Mouse (Mus musculus) brown adipose tissue, adult 24 weeks (tissue): ENCODE results near the gene Bdh1. TPM values are rescaled to one million over a fixed set of nuclear protein-coding genes. Genes with fewer than 3 reads are reported as not detected.
"Not testable (repeated sequence)": the region's sequence is repeated elsewhere in the genome, so short reads cannot be mapped to it uniquely, and the experiment has no call there.

Experiments
- H3K27ac ChIP-seq: fragments of 200-500 bp; replicated peaks from 2 replicates; pipeline ENCODE4 v1.5.1; 2012; ENCODE audit warnings: low read depth, mild to moderate bottlenecking, low read length
- H3K4me1 ChIP-seq: fragments of 200-500 bp; 2 replicates; pipeline ENCODE4 v1.6.1; 2012; ENCODE audit warnings: low read length, mixed read lengths; ENCODE audit not compliant: control insufficient read depth, insufficient read depth, insufficient read length
- H3K4me3 ChIP-seq: fragments of 200-500 bp; 2 replicates; pipeline ENCODE4 v1.5.1; 2012; ENCODE audit warnings: low read depth, mild to moderate bottlenecking, low read length, moderate library complexity; ENCODE audit not compliant: insufficient read depth
- polyA plus RNA-seq: library from polyadenylated mRNA; stranded (reverse); fragments of >200 nt; gene quantifications from 2 replicates; pipeline ENCODE4 v1.2.4, GENCODE M21; 2012; ENCODE audit not compliant: missing spikeins, insufficient read depth, insufficient read length

Gene Bdh1
- not detected in 2 replicates for polyA plus RNA-seq

- H3K27ac ChIP-seq, result no peak within 1 kb of the TSS
- no peaks in the 10 kb centered on the region for H3K4me1 ChIP-seq
- no peak within 1 kb of the TSS for H3K4me3 ChIP-seq
These were observed at the start of gene Bdh1 for GRCm38 (mm10) chr16:31422000-31422399. Bdh1 (plus strand) TSS chr16:31422280.

- not testable (repeated sequence) for H3K4me3 ChIP-seq, H3K27ac ChIP-seq, H3K4me1 ChIP-seq
These were observed 49.8 kb upstream of the Bdh1 start for GRCm38 (mm10) chr16:31372316-31372715.

GRCm38 (mm10) chr16:31375877-31376582 is 46.0 kb upstream of the Bdh1 start:
- H3K4me3 ChIP-seq, H3K4me1 ChIP-seq, H3K27ac ChIP-seq: not testable (repeated sequence)

GRCm38 (mm10) chr16:31388269-31388668 is 33.8 kb upstream of the Bdh1 start:
- H3K27ac ChIP-seq, H3K4me3 ChIP-seq, H3K4me1 ChIP-seq: not testable (repeated sequence)

- H3K4me3 ChIP-seq, result no peak overlapping the region
- no peak overlapping the region for H3K27ac ChIP-seq
These were observed 22.8 kb upstream of the Bdh1 start for GRCm38 (mm10) chr16:31399231-31399630.

GRCm38 (mm10) chr16:31400908-31401692 is 21.0 kb upstream of the Bdh1 start:
- no peaks in the 10 kb centered on the region for H3K4me1 ChIP-seq
- no peak overlapping the region for H3K27ac ChIP-seq
- H3K4me3 ChIP-seq, result no peak overlapping the region

More at GRCm38 (mm10) chr16:31399231-31399630, 22.8 kb upstream of the Bdh1 start:
- H3K4me1 ChIP-seq, result no peaks in the 10 kb centered on the region

- H3K4me3 ChIP-seq, result no peak overlapping the region
- H3K4me1 ChIP-seq, result no peaks in the 10 kb centered on the region
These were observed 20.0 kb upstream of the Bdh1 start for GRCm38 (mm10) chr16:31402096-31402495.

GRCm38 (mm10) chr16:31403971-31404370 is 18.1 kb upstream of the Bdh1 start:
- Histone ChIP-seq H3K4me1 (no peaks in the 10 kb centered on the region), H3K27ac (no peak overlapping the region), H3K4me3 (no peak overlapping the region)

More at GRCm38 (mm10) chr16:31402096-31402495, 20.0 kb upstream of the Bdh1 start:
- H3K27ac ChIP-seq, result no peak overlapping the region

GRCm38 (mm10) chr16:31405040-31405439 is 17.0 kb upstream of the Bdh1 start:
- no peak overlapping the region for H3K27ac ChIP-seq
- H3K4me3 ChIP-seq, result no peak overlapping the region

GRCm38 (mm10) chr16:31407872-31408271 is 14.2 kb upstream of the Bdh1 start:
- H3K4me3 ChIP-seq, result no peak overlapping the region
- H3K27ac ChIP-seq, result no peak overlapping the region
- H3K4me1 ChIP-seq, result no peaks in the 10 kb centered on the region

More at GRCm38 (mm10) chr16:31405040-31405439, 17.0 kb upstream of the Bdh1 start:
- H3K4me1 ChIP-seq, result no peaks in the 10 kb centered on the region

- Histone ChIP-seq H3K4me1 (no peaks in the 10 kb centered on the region), H3K27ac (no peak overlapping the region), H3K4me3 (no peak overlapping the region)
These were observed 11.1 kb upstream of the Bdh1 start for GRCm38 (mm10) chr16:31410969-31411368.

- Histone ChIP-seq H3K4me3 (no peak overlapping the region), H3K4me1 (no peaks in the 10 kb centered on the region), H3K27ac (no peak overlapping the region)
These were observed 9.8 kb upstream of the Bdh1 start for GRCm38 (mm10) chr16:31412321-31412720.

GRCm38 (mm10) chr16:31413777-31414176 is 8.3 kb upstream of the Bdh1 start:
- Histone ChIP-seq H3K4me1 (no peaks in the 10 kb centered on the region), H3K4me3 (no peak overlapping the region)

GRCm38 (mm10) chr16:31415885-31416450 is 6.1 kb upstream of the Bdh1 start:
- H3K27ac ChIP-seq, result no peak overlapping the region
- no peak overlapping the region for H3K4me3 ChIP-seq

More at GRCm38 (mm10) chr16:31413777-31414176, 8.3 kb upstream of the Bdh1 start:
- H3K27ac ChIP-seq, result no peak overlapping the region

GRCm38 (mm10) chr16:31418704-31419103 is 3.4 kb upstream of the Bdh1 start:
- H3K27ac ChIP-seq, result no peak overlapping the region
- no peaks in the 10 kb centered on the region for H3K4me1 ChIP-seq
- no peak overlapping the region for H3K4me3 ChIP-seq

More at GRCm38 (mm10) chr16:31415885-31416450, 6.1 kb upstream of the Bdh1 start:
- H3K4me1 ChIP-seq, result no peaks in the 10 kb centered on the region
